Mouse (Mus musculus) MEL (cell line): ENCODE data around the gene Rundc1. TPM values are rescaled to one million over a fixed set of nuclear protein-coding genes. Genes with fewer than 3 reads are reported as not detected.

Experiments
- DNase-seq: peaks from one replicate; pipeline ENCODE4 v3.0.0; 2011; ENCODE audit warnings: low read depth, low spot score
- H3K27ac ChIP-seq: 2 replicates; pipeline ENCODE4 v1.5.1; 2012; ENCODE audit warnings: low read depth, mild to moderate bottlenecking, control low read depth, low read length, moderate library complexity; ENCODE audit not compliant: control insufficient read depth
- H3K27me3 ChIP-seq, 2 experiments: fragments of 150-350 bp in 1 of 2; sonication (generic) in 1 of 2; 2 replicates each; pipeline ENCODE4 v1.6.1; 2012; ENCODE audit warnings: low read length in 2 of 2, mild to moderate bottlenecking in 2 of 2, improper control_type of control experiment in 1 of 2, moderate library complexity in 1 of 2; ENCODE audit not compliant: insufficient read depth in 2 of 2, control insufficient read depth in 1 of 2
- H3K36me3 ChIP-seq, 2 experiments: 2 replicates each; pipeline ENCODE4 v1.6.1; 2012 to 2014; ENCODE audit warnings: low read length in 2 of 2, improper control_type of control experiment in 1 of 2, inconsistent platforms in 1 of 2, mild to moderate bottlenecking in 1 of 2; ENCODE audit not compliant: insufficient read depth in 2 of 2, control insufficient read depth in 1 of 2
- H3K4me1 ChIP-seq, 2 experiments: fragments of 150-350 bp in 1 of 2; sonication (generic) in 1 of 2; 2 replicates each; pipeline ENCODE4 v1.6.1; 2012; ENCODE audit warnings: low read length in 2 of 2, improper control_type of control experiment in 1 of 2, mild to moderate bottlenecking in 1 of 2; ENCODE audit not compliant: insufficient read depth in 2 of 2, control insufficient read depth in 1 of 2
- H3K4me3 ChIP-seq, 2 experiments: fragments of 150-350 bp in 1 of 2; sonication (generic) in 1 of 2; 2 replicates each; pipeline ENCODE4 v1.5.1; 2012; ENCODE audit warnings: low read depth in 2 of 2, low read length in 2 of 2, mild to moderate bottlenecking in 2 of 2, moderate library complexity in 2 of 2, control low read depth in 1 of 2, improper control_type of control experiment in 1 of 2; ENCODE audit not compliant: control insufficient read depth in 1 of 2, insufficient read depth in 1 of 2
- H3K79me2 ChIP-seq: 2 replicates; pipeline ENCODE4 v1.6.1; 2012; ENCODE audit warnings: mild to moderate bottlenecking, low read length, moderate library complexity; ENCODE audit not compliant: control insufficient read depth, poor library complexity, insufficient read depth
- H3K9ac ChIP-seq: 2 replicates; pipeline ENCODE4 v1.6.1; 2012; ENCODE audit warnings: low read depth, mild to moderate bottlenecking, control low read depth, low read length, moderate library complexity; ENCODE audit not compliant: control insufficient read depth, poor library complexity, severe bottlenecking
- H3K9me3 ChIP-seq: fragments of 150-350 bp; sonication (generic); replicated peaks from 2 replicates; pipeline ENCODE4 v1.6.1; 2012; ENCODE audit warnings: mild to moderate bottlenecking, low read length, improper control_type of control experiment, moderate library complexity; ENCODE audit not compliant: insufficient read depth
- BHLHE40 ChIP-seq: IDR thresholded peaks from 2 replicates; pipeline ENCODE4 v1.6.1; 2012; ENCODE audit warnings: low read depth, mild to moderate bottlenecking, inconsistent platforms, low read length, improper control_type of control experiment, borderline replicate concordance
- CHD1 ChIP-seq: IDR thresholded peaks from 2 replicates; pipeline ENCODE4 v1.6.1; 2012; ENCODE audit warnings: low read depth, mild to moderate bottlenecking, inconsistent platforms, low read length, improper control_type of control experiment
- CHD2 ChIP-seq: IDR thresholded peaks from 2 replicates; pipeline ENCODE4 v1.6.1; 2011; ENCODE audit warnings: low read length, improper control_type of control experiment
- CTCF ChIP-seq, 3 experiments: IDR thresholded peaks in 2 of 3; conservative IDR thresholded peaks in 1 of 3; 2 replicates each; pipeline ENCODE4 v1.5.1; 2011 to 2012; ENCODE audit warnings: low read length in 3 of 3, low read depth in 2 of 3, mild to moderate bottlenecking in 2 of 3, improper control_type of control experiment in 1 of 3, inconsistent platforms in 1 of 3, mixed read lengths in 1 of 3, moderate library complexity in 1 of 3; ENCODE audit not compliant: control insufficient read depth in 1 of 3, insufficient read depth in 1 of 3, poor library complexity in 1 of 3, severe bottlenecking in 1 of 3
- E2F4 ChIP-seq: IDR thresholded peaks from 2 replicates; pipeline ENCODE4 v1.6.1; 2011; ENCODE audit warnings: low read depth, low read length, improper control_type of control experiment, borderline replicate concordance
- ELF1 ChIP-seq: IDR thresholded peaks from 2 replicates; pipeline ENCODE4 v1.6.1; 2014; ENCODE audit warnings: low read depth, mild to moderate bottlenecking, inconsistent platforms, low read length, improper control_type of control experiment, moderate library complexity
- EP300 ChIP-seq, 2 experiments: IDR thresholded peaks; 2 replicates each; pipeline ENCODE4 v1.6.1; 2011; ENCODE audit warnings: improper control_type of control experiment in 2 of 2, low read length in 2 of 2, low read depth in 1 of 2, mild to moderate bottlenecking in 1 of 2
- ETS1 ChIP-seq: IDR thresholded peaks from 2 replicates; pipeline ENCODE4 v1.6.1; 2012; ENCODE audit warnings: low read depth, mild to moderate bottlenecking, inconsistent platforms, low read length, improper control_type of control experiment, moderate library complexity
- HCFC1 ChIP-seq: IDR thresholded peaks from 2 replicates; pipeline ENCODE4 v1.6.1; 2012; ENCODE audit warnings: low read depth, mild to moderate bottlenecking, inconsistent platforms, low read length, improper control_type of control experiment, moderate library complexity
- JUND ChIP-seq: IDR thresholded peaks from 2 replicates; pipeline ENCODE4 v1.6.1; 2011; ENCODE audit warnings: low read depth, mild to moderate bottlenecking, improper control_type of control experiment, low read length
- MAFK ChIP-seq: IDR thresholded peaks from 2 replicates; pipeline ENCODE4 v1.6.1; 2011; ENCODE audit warnings: low read depth, mild to moderate bottlenecking, low read length, improper control_type of control experiment, borderline replicate concordance
- MXI1 ChIP-seq: IDR thresholded peaks from 2 replicates; pipeline ENCODE4 v1.6.1; 2011; ENCODE audit warnings: mild to moderate bottlenecking, low read depth, low read length, improper control_type of control experiment
- MYB ChIP-seq: IDR thresholded peaks from 2 replicates; pipeline ENCODE4 v1.6.1; 2011; ENCODE audit warnings: mild to moderate bottlenecking, low read depth, low read length, improper control_type of control experiment
- MYC ChIP-seq: IDR thresholded peaks from 2 replicates; pipeline ENCODE4 v1.6.1; 2011; ENCODE audit warnings: low read depth, mild to moderate bottlenecking, low read length, improper control_type of control experiment, moderate library complexity
- NELFE ChIP-seq: IDR thresholded peaks from 2 replicates; pipeline ENCODE4 v1.6.1; 2011; ENCODE audit warnings: low read depth, low read length, improper control_type of control experiment
- NRF1 ChIP-seq: IDR thresholded peaks from 2 replicates; pipeline ENCODE4 v1.6.1; 2014; ENCODE audit warnings: low read depth, mild to moderate bottlenecking, inconsistent platforms, low read length, improper control_type of control experiment, moderate library complexity; ENCODE audit not compliant: poor library complexity, insufficient read depth, severe bottlenecking
- POLR2A ChIP-seq, 2 experiments: IDR thresholded peaks; 2 replicates each; pipeline ENCODE4 v1.6.1; 2011 to 2012; ENCODE audit warnings: low read length in 2 of 2, mild to moderate bottlenecking in 2 of 2, control low read depth in 1 of 2, improper control_type of control experiment in 1 of 2, low read depth in 1 of 2, moderate library complexity in 1 of 2; ENCODE audit not compliant: control insufficient read depth in 1 of 2, insufficient read depth in 1 of 2, poor library complexity in 1 of 2
- POLR2AphosphoS2 ChIP-seq: IDR thresholded peaks from 2 replicates; pipeline ENCODE4 v1.6.1; 2011; ENCODE audit warnings: low read length, improper control_type of control experiment
- POLR2AphosphoS5 ChIP-seq: IDR thresholded peaks from 2 replicates; pipeline ENCODE4 v1.6.1; 2012; ENCODE audit warnings: low read depth, borderline replicate concordance, mild to moderate bottlenecking, inconsistent platforms, low read length, moderate library complexity, mixed read lengths
- RAD21 ChIP-seq: IDR thresholded peaks from 2 replicates; pipeline ENCODE4 v1.6.1; 2011; ENCODE audit warnings: mild to moderate bottlenecking, low read depth, low read length, improper control_type of control experiment
- RCOR1 ChIP-seq: IDR thresholded peaks from 2 replicates; pipeline ENCODE4 v1.6.1; 2012; ENCODE audit warnings: low read depth, mild to moderate bottlenecking, inconsistent platforms, low read length, improper control_type of control experiment
- SIN3A ChIP-seq: IDR thresholded peaks from 2 replicates; pipeline ENCODE4 v1.6.1; 2012; ENCODE audit warnings: low read length, improper control_type of control experiment, inconsistent platforms
- TAL1 ChIP-seq: IDR thresholded peaks from 2 replicates; pipeline ENCODE4 v1.6.1; 2012; ENCODE audit warnings: mild to moderate bottlenecking, inconsistent platforms, low read length, moderate library complexity, mixed read lengths
- TBP ChIP-seq: IDR thresholded peaks from 2 replicates; pipeline ENCODE4 v1.8.0; 2011; ENCODE audit warnings: low read depth, low read length, improper control_type of control experiment
- UBTF ChIP-seq: IDR thresholded peaks from 2 replicates; pipeline ENCODE4 v1.6.1; 2012; ENCODE audit warnings: low read depth, mild to moderate bottlenecking, inconsistent platforms, low read length, improper control_type of control experiment, moderate library complexity, borderline replicate concordance; ENCODE audit not compliant: insufficient read depth
- USF2 ChIP-seq, 2 experiments: IDR thresholded peaks; 2 replicates each; pipeline ENCODE4 v1.6.1; 2011 to 2012; ENCODE audit warnings: improper control_type of control experiment in 2 of 2, low read length in 2 of 2, borderline replicate concordance in 1 of 2, inconsistent platforms in 1 of 2, low read depth in 1 of 2, mild to moderate bottlenecking in 1 of 2; ENCODE audit not compliant: insufficient read depth in 1 of 2
- ZC3H11A ChIP-seq: IDR thresholded peaks from 2 replicates; pipeline ENCODE4 v1.6.1; 2012; ENCODE audit warnings: low read depth, mild to moderate bottlenecking, inconsistent platforms, low read length, improper control_type of control experiment
- ZMIZ1 ChIP-seq: IDR thresholded peaks from 2 replicates; pipeline ENCODE4 v1.6.1; 2012; ENCODE audit warnings: low read depth, mild to moderate bottlenecking, inconsistent platforms, low read length, improper control_type of control experiment, moderate library complexity
- ZNF384 ChIP-seq: IDR thresholded peaks from 2 replicates; pipeline ENCODE4 v1.6.1; 2012; ENCODE audit warnings: low read depth, mild to moderate bottlenecking, inconsistent platforms, low read length, improper control_type of control experiment
- polyA plus RNA-seq, 2 experiments: library from polyadenylated mRNA; stranded (reverse) in 1 of 2; unstranded in 1 of 2; fragments of >175 nt in 1 of 2; fragments of >200 nt in 1 of 2; gene quantifications; 2 replicates each; pipeline versions ENCODE4 v1.2.1 to v1.2.4; 2012; ENCODE audit warnings: low replicate concordance in 2 of 2, low read depth in 1 of 2; ENCODE audit not compliant: insufficient read length in 2 of 2, insufficient read depth in 1 of 2, missing spikeins in 1 of 2
- total RNA-seq: library from RNA; depleted of rRNA; stranded (reverse); fragments of 300-350 nt; gene quantifications from 2 replicates; pipeline ENCODE4 v1.2.3, GENCODE M21; 2012

Rundc1 gene
- total and polyA plus RNA-seq, 3 experiments: 9.2 to 13.1 TPM; not detected in 1

DNA sequence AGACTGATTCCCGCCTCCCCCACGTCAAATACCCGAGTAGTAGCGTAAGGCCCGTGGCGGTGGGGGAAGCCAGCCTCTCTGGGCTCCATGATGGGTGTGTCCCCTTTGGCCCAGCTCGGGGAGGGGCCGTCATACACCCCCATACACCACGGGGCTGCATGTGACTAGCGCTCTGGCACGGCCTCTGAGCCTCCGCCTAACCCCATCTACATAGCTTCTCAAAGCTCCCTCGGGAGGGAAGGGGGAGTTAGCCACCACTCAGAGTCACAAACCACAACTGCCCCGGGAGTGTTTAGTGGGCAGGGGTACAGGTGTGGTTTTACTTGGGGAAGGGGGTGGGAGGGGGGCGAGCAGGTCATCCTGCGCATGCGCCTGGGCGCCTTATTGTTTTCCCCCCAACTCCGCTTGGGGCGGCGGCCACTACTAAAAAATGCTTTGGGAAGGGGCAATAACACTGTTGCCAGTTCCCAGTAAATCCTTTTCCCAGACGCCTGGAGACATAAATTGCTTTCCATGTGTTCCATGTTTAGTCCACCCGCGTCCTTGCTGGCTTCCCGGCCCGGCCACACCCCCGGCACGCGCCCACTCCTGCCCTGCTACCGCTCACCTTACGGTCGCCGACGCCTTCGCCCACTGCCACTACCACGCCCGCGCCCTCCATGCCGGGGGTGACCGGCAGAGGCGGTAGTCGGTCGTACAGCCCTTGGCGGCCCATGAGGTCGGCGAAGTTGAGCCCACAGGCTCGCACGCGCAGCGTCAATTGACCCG lies 40.4 kb downstream of the Rundc1 start (continued):
- TF ChIP-seq POLR2A (IDR thresholded peaks at IDR 0.05; ENCODE audit: control insufficient read depth in 1 of 2, insufficient read depth in 1 of 2, low read depth in 1 of 2, low read length in 2 of 2, poor library complexity in 1 of 2) (no peak), HCFC1 (no peak), CTCF (IDR thresholded peaks at IDR 0.05 in 2 of 3, conservative IDR thresholded peaks at IDR 0.05 in 1 of 3; ENCODE audit: control insufficient read depth in 1 of 3, insufficient read depth in 1 of 3, low read depth in 2 of 3, low read length in 3 of 3, poor library complexity in 1 of 3, severe bottlenecking in 1 of 3) (no peak; a peak in 1 of 6 replicates), JUND (no peak), UBTF (peak; percentile 77; the same call in 1 of the 2 replicates), RAD21 (no peak), CHD1 (no peak), MYB (no peak), MAFK (no peak), TAL1 (no peak), RCOR1 (no peak), NELFE (no peak; the same call in 1 of the 2 replicates), USF2 (IDR thresholded peaks at IDR 0.05; ENCODE audit: borderline replicate concordance in 1 of 2, insufficient read depth in 1 of 2, low read depth in 1 of 2, low read length in 2 of 2) (no peak), BHLHE40 (peak; percentile 56; the same call in 1 of the 2 replicates), TBP (peak; percentile 45; the same call in 1 of the 2 replicates), CHD2 (no peak), ZNF384 (no peak), E2F4 (no peak), MYC (no peak), POLR2AphosphoS5 (no peak), POLR2AphosphoS2 (no peak; the same call in 1 of the 2 replicates), ZMIZ1 (no peak), SIN3A (no peak; the same call in 1 of the 2 replicates)

GRCm38 (mm10) chr11:101465869-101466551 lies 41.1 kb downstream of the Rundc1 start, which contains the start of gene Vat1:
Vat1 (minus strand) TSS chr11:101466230.
- peak within 1 kb of the TSS; percentile 82 for H3K27ac ChIP-seq
- H3K9me3 ChIP-seq: no peaks in the 10 kb centered on the region
- peak; percentile 89 for DNase-seq
- H3K79me2 ChIP-seq: peaks cover 6% of the 10 kb centered on the region; the same call in 1 of the 2 replicates
- H3K4me1 ChIP-seq: peaks cover 12 to 33% of the 10 kb centered on the region in 2 experiments
- H3K36me3 ChIP-seq: peaks cover 0 to 27% of the 10 kb centered on the region in 2 experiments; a peak in 3 of 4 replicates
- peak within 1 kb of the TSS; percentile 78 for H3K9ac ChIP-seq
- H3K4me3 ChIP-seq: peak within 1 kb of the TSS; percentile 70 to 84
- H3K27me3 ChIP-seq: no peaks in the 10 kb centered on the region
- TF ChIP-seq CTCF (IDR thresholded peaks at IDR 0.05 in 2 of 3, conservative IDR thresholded peaks at IDR 0.05 in 1 of 3; ENCODE audit: control insufficient read depth in 1 of 3, insufficient read depth in 1 of 3, low read depth in 2 of 3, low read length in 3 of 3, poor library complexity in 1 of 3, severe bottlenecking in 1 of 3) (no peak; a peak in 1 of 6 replicates), NRF1 (peak; percentile 23; the same call in 1 of the 2 replicates), ZC3H11A (no peak), ETS1 (peak; percentile 78), POLR2A (IDR thresholded peaks at IDR 0.05; ENCODE audit: control insufficient read depth in 1 of 2, insufficient read depth in 1 of 2, low read depth in 1 of 2, low read length in 2 of 2, poor library complexity in 1 of 2) (peak; percentile 34 to 38; a peak in 1 of 4 replicates), TBP (no peak), POLR2AphosphoS2 (no peak; the same call in 1 of the 2 replicates), MXI1 (peak; percentile 81), MAFK (no peak), USF2 (IDR thresholded peaks at IDR 0.05; ENCODE audit: borderline replicate concordance in 1 of 2, insufficient read depth in 1 of 2, low read depth in 1 of 2, low read length in 2 of 2) (no peak), RCOR1 (peak; percentile 64), MYC (0 out of 2 replicates have a peak, but pooled peaks have one; percentile 17), ELF1 (0 out of 2 replicates have a peak, but pooled peaks have one; percentile 51), EP300 (IDR thresholded peaks at IDR 0.05; ENCODE audit: low read depth in 1 of 2, low read length in 2 of 2) (peak in 1 of 2 experiments; percentile 13; a peak in 1 of 4 replicates), CHD2 (no peak), BHLHE40 (0 out of 2 replicates have a peak, but pooled peaks have one; percentile 41), ZNF384 (no peak)
